Mouse (Mus musculus): ENCODE data around the gene Prrx1.

Gene Prrx1

GRCm38 (mm10) chr1:163313101-163313773 is at the start of gene Prrx1:
Prrx1 (minus strand) TSS chr1:163313710.
- DNase-seq (ENCODE audit: low spot score in 2 of 2), result no peak

GRCm38 (mm10) chr1:163362202-163362601 is 48.7 kb upstream of the Prrx1 start:
- no peak for DNase-seq (ENCODE audit: low spot score in 2 of 2)

GRCm38 (mm10) chr1:163361376-163361775 is 47.9 kb upstream of the Prrx1 start:
- no peak for DNase-seq (ENCODE audit: low spot score in 2 of 2)

DNA sequence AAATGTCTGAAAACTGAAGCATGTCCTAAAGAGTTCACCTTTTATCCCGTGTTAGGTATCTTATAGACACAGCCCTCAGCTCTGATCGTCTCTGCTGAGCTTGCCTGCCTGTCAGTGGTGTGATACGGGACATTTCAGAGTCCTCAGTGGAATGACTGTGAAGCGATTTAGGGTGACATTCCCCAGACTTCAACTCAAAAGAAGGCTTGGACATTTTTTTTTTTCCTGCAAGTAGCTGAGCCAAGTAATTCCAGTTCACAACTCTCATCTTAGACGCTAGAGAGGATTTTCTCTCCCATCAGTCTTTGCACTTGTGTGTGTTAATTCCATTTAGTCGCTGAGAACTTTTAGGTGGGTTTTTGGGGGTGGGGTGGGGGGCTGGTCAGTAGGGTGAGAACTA is 47.3 kb upstream of the Prrx1 start:
- DNase-seq (ENCODE audit: low spot score in 2 of 2), result no peak

- DNase-seq (ENCODE audit: low spot score in 2 of 2), result no peak
These were observed 46.0 kb upstream of the Prrx1 start for GRCm38 (mm10) chr1:163359521-163359920.

DNA sequence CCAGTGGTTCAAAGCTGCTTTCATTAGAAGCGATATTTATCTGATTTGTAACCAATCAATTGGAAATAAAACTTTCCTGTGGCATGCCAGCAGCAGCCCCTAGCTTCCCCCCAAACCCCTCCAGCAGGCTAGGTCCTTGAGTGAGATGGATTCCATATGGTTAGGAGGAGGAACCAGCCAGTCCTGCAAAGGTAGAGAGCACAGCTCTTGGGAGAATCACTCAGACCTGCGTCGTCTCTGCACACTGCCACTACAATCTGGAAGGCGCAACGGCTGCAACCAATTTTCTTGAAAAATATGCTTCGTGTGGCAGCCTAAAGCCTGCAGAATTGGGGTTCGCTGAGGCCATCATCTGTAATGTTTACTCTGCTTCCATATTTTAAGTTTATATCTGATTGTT is 44.7 kb upstream of the Prrx1 start:
- DNase-seq (ENCODE audit: low spot score in 2 of 2), result no peak

- no peak for DNase-seq (ENCODE audit: low spot score in 2 of 2)
These were observed 44.2 kb upstream of the Prrx1 start for GRCm38 (mm10) chr1:163357733-163358132.

DNA sequence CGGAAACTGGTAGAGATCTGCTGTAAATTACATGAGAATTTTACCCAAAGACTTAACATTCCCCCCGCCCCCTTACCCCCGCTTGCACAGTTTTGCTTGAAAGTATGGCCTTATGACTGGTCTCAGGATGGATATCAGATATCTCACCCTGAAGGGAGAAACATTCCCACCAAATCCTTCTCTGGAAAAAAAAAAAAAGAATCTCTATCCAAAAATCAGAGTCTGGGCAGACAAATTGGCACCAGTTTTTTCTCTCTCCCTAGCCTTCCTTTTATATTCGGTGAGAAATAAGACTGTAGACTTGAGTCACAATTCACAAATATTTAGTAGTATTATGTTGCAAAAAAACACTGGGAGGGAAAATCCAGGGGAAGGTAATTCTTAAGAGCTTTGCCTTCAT is 42.7 kb upstream of the Prrx1 start:
- DNase-seq (ENCODE audit: low spot score in 2 of 2), result no peak

- DNase-seq (ENCODE audit: low spot score in 2 of 2), result no peak
These were observed 42.2 kb upstream of the Prrx1 start for GRCm38 (mm10) chr1:163355626-163356156.

GRCm38 (mm10) chr1:163350988-163351387 is 37.5 kb upstream of the Prrx1 start:
- no peak for DNase-seq (ENCODE audit: low spot score in 2 of 2)

- no peak for DNase-seq (ENCODE audit: low spot score in 2 of 2)
These were observed 32.0 kb upstream of the Prrx1 start for GRCm38 (mm10) chr1:163345541-163345940.

DNA sequence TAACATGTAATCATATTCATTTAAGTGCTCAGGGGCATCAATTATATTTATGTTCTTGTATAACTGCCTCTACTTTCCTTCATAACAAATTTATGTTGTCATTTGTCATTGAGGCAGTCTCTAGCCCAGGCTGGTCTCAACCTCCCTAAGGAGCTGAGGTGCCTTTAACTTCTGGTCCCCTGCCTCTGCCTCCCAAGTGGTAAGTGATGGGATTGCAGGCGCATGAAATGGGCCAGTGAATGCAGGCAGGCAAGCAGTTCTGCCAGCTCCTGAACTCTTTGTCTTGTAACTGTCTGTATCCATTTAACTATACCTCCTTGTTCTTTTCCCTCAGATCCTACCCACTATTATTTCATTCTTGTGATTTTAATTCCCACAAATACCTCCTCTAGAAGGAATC is 31.4 kb upstream of the Prrx1 start:
- no peak for DNase-seq (ENCODE audit: low spot score in 2 of 2)

GRCm38 (mm10) chr1:163339219-163339561 is 25.7 kb upstream of the Prrx1 start:
- DNase-seq (ENCODE audit: low spot score in 2 of 2), result no peak

DNA sequence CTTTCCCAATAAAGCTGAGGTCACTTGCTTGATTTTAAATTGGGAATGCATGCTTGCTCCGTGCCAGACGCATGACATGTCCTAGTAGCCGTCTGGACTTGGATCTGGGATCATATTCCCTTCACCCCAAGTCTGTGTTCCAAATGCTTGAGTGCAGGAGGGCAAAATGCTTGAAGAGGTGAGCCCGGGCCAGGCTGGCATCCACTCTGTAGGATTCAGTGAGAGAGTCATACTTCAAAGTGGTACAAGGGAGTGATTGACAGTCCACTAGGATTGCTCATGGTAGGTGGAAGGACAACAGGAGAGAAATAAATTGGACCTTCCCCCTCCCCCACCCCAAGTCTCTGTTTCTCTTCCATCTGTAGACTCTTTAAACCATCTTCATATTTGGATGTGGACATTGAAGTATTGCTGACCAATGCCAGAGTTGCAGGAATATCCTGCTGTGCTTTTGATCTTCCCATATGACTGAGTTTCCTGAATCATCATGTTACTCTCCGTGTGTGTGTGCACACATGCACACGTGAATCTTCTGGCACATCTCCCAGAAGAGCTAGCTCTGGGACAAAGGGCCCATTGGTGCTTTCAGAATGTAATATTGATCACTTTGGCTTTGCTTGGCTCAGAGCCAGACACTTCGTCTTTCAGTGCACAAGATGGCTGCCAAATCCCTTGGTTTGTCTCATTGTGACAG is 25.2 kb upstream of the Prrx1 start:
- DNase-seq (ENCODE audit: low spot score in 2 of 2), result peak in 1 of 2 experiments; percentile 27

DNA sequence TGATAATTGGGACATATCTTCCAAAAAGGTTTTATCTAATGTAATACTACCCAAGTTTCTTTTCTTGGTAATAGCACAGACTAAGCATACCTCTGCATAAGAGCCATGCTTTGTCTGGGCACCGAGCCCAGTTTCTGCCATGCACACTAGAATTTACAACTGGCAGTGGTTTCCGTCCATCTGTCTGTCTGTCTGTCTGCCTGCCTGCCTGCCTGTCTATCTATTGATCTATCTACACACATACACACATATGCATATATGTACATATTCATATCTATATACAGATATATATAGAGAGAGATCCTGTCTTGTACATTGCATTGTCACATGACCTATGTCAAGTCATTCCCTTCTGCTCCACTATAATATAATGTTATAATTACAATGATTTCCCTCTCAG is 24.3 kb upstream of the Prrx1 start:
- no peak for DNase-seq (ENCODE audit: low spot score in 2 of 2)

DNA sequence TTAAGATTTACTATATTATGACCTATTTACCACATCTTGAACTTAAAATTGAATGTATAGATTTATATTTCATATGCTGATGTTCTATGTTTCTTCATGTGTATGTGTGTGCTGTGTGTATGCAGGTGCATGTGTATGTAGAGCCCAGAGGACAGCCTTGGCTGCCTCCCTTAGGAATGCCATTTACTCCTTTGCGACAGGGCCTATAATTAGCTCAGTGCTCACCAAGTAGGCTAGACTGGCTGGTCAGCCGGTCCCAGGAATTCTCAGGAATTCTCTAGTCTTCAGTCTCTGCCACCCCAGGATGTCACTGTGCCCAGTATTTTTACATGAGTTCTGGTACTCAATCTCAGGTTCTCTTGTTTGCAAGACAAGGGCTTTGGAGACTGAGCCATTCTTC is 13.8 kb upstream of the Prrx1 start:
- no peak for DNase-seq (ENCODE audit: low spot score in 2 of 2)

DNA sequence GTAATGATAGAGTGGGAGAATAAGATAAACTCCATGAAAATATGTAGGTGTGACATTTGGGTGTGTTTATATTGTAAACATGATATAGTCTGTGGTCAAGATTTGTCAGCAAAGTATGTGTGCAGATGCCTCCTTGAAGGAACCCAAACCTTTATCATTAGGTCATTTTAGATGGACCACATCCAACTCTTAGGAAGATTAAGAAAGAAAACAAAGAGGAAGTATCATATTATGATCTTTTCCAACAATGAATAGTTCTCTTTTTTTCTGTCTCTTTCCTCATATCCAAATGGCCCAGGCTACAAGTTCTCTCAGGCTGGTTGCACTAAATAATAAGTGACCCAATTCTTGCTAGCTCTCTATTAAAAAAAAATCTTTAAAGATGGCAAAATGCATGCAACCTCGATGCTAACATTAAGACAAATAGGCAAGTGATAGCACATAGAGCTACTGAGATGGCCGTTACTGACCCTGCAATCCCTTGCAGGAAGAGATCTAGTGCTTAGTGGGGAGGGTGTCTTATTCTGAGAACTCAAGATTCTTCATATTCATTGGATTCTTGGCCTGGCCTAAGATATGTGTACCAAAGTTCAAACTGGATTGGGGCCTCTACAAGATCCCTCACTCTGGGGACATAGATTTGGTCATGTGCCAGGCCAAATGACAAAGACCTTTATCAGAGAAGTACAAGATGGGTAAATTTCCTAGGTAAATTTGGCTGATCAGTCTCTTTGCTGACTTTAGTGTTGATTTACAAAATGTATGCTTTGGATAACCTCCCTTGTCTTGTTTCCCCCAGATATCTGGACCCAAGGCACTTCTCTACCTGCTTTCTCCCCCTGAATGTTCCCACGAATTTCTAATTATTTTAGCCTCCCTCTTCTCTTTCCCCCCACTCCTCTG is 6.4 kb upstream of the Prrx1 start:
- no peak for DNase-seq (ENCODE audit: low spot score in 2 of 2)

- no peak for DNase-seq (ENCODE audit: low spot score in 2 of 2)
These were observed 3.4 kb upstream of the Prrx1 start for GRCm38 (mm10) chr1:163316920-163317319.

- DNase-seq (ENCODE audit: low spot score in 2 of 2), result no peak
These were observed 1.4 kb upstream of the Prrx1 start for GRCm38 (mm10) chr1:163314829-163315301.

GRCm38 (mm10) chr1:163313921-163314725 is 613 bp upstream of the Prrx1 start:
- DNase-seq (ENCODE audit: low spot score in 2 of 2), result no peak
